Mouse (Mus musculus): ENCODE measurements around the gene Gm10135. TPM values are rescaled to one million over a fixed set of nuclear protein-coding genes. Genes with fewer than 3 reads are reported as not detected.

The Gm10135 gene
- total and polyA plus RNA-seq, 3 experiments, result not detected

DNA sequence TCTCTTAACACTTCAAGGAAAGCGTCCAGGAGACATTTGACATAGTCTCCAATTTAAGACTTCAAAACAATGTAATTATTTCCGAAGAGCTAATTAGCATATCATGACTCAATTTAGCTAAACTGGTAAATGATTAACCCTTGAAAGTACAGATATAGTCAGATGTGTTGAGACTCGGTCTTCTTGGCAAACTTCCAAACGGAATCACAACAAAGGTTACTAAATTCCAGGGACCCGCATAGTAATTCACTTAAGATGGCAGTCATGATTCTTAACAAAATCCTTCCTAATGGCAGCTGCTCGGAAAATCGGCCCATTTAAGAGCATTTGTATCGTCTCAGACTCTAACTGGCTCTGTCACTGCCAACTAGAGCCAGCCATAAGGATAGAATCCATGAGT lies 15.3 kb upstream of the Gm10135 start:
- in situ Hi-C loops (cut with MboI; ENCODE audit: low pct_ligation_motif_present, low pct_unique_long_range_greater_than_20kb, low sequenced_read_pairs) (no loop called here), dilution Hi-C loops (cut with MboI; ENCODE audit: extremely low pct_ligation_motif_present, extremely low pct_unique_long_range_greater_than_20kb, low sequenced_read_pairs) (no loop called here)
- Histone ChIP-seq H3K27me3 (replicated peaks) (no peaks in the 10 kb centered on the region), H3K4me2 (ENCODE audit: insufficient read depth, low read depth, poor library complexity, severe bottlenecking) (no peak overlapping the region), H3K4me1 (ENCODE audit: control insufficient read depth in 1 of 2, insufficient read depth in 2 of 2) (no peaks in the 10 kb centered on the region), H3K27ac (ENCODE audit: insufficient read depth, low read depth) (no peak overlapping the region), H3K79me2 (replicated peaks; ENCODE audit: control insufficient read depth, extremely low read depth, insufficient read depth, poor library complexity, severe bottlenecking) (no peaks in the 10 kb centered on the region), H3K9ac (ENCODE audit: insufficient read depth, low read depth) (no peak overlapping the region), H3K36me3 (replicated peaks in 1 of 2; ENCODE audit: control insufficient read depth in 1 of 2, insufficient read depth in 1 of 2, low read length in 1 of 2) (no peaks in the 10 kb centered on the region), H3K9me3 (replicated peaks; ENCODE audit: low read length) (no peaks in the 10 kb centered on the region), H3K4me3 (replicated peaks in 1 of 3; ENCODE audit: low read depth in 2 of 3, low read length in 2 of 3, poor library complexity in 1 of 3) (no peak overlapping the region)
- no peak for DNase-seq (ENCODE audit: extremely low read depth)
- TF ChIP-seq NRF1 (IDR thresholded peaks at IDR 0.05; ENCODE audit: low read depth, low read length), result no peak
- no peak for TF ChIP-seq MYC (IDR thresholded peaks at IDR 0.05; ENCODE audit: low read depth, low read length)
- TF ChIP-seq MAX (IDR thresholded peaks at IDR 0.05; ENCODE audit: low read length), result no peak
- TF ChIP-seq SMC3 (IDR thresholded peaks at IDR 0.05; ENCODE audit: low read depth, low read length), result no peak
- TF ChIP-seq USF2 (conservative IDR thresholded peaks at IDR 0.05; ENCODE audit: low read depth, low read length), result no peak
- TF ChIP-seq CTCF (conservative IDR thresholded peaks at IDR 0.05 in 1 of 2, IDR thresholded peaks at IDR 0.05 in 1 of 2; ENCODE audit: low read depth in 2 of 2, low read length in 2 of 2), result no peak
- no peak for TF ChIP-seq MEF2A (IDR thresholded peaks at IDR 0.05; ENCODE audit: borderline replicate concordance, low read depth, low read length)
- TF ChIP-seq GABPA (IDR thresholded peaks at IDR 0.05; ENCODE audit: insufficient replicate concordance, low read depth, low read length), result no peak
- TF ChIP-seq E2F4 (IDR thresholded peaks at IDR 0.05; ENCODE audit: insufficient replicate concordance, low read depth, low read length), result no peak
- no peak for TF ChIP-seq CHD1 (IDR thresholded peaks at IDR 0.05; ENCODE audit: low read depth, low read length)
- no peak for TF ChIP-seq BHLHE40 (IDR thresholded peaks at IDR 0.05; ENCODE audit: low read depth, low read length)
- TF ChIP-seq CHD2 (IDR thresholded peaks at IDR 0.05; ENCODE audit: low read length), result no peak
- no peak for TF ChIP-seq JUN (IDR thresholded peaks at IDR 0.05; ENCODE audit: insufficient read depth, low read depth, low read length)
- TF ChIP-seq ZKSCAN1 (IDR thresholded peaks at IDR 0.05; ENCODE audit: borderline replicate concordance, low read depth, low read length), result no peak
- no peak for TF ChIP-seq RAD21 (IDR thresholded peaks at IDR 0.05; ENCODE audit: low read depth, low read length)
- TF ChIP-seq ZNF384 (IDR thresholded peaks at IDR 0.05; ENCODE audit: low read depth, low read length), result no peak
- no peak for TF ChIP-seq PAX5 (IDR thresholded peaks at IDR 0.05; ENCODE audit: low read length)
- TF ChIP-seq EP300 (IDR thresholded peaks at IDR 0.05; ENCODE audit: low read length), result no peak
- no peak for TF ChIP-seq UBTF (IDR thresholded peaks at IDR 0.05; ENCODE audit: low read depth, low read length)
- no peak for TF ChIP-seq TBP (conservative IDR thresholded peaks at IDR 0.05; ENCODE audit: low read depth, low read length)

DNA sequence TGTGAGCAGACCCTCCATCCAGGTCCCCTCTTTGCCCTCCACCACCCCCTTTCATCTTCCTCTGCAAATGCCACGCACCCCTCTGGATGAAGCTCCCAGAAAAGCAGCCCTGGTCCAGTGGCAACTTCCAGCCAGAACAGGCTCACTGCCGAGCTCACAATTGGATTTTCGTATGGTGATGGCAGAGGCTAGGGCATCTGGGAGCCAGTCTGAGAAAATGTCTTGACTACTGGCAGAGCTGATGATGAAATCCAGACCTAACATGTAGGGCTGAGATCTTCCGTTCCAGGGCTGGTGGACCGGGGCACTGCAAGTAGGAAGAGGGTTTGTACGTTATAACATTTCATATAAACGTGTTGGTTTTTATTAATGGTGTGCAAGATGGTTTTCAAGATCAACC lies 13.3 kb upstream of the Gm10135 start:
- in situ Hi-C loops (cut with MboI; ENCODE audit: low pct_ligation_motif_present, low pct_unique_long_range_greater_than_20kb, low sequenced_read_pairs) (no loop called here), dilution Hi-C loops (cut with MboI; ENCODE audit: extremely low pct_ligation_motif_present, extremely low pct_unique_long_range_greater_than_20kb, low sequenced_read_pairs) (no loop called here)
- Histone ChIP-seq H3K4me2 (ENCODE audit: insufficient read depth, low read depth, poor library complexity, severe bottlenecking) (no peak overlapping the region), H3K9me3 (replicated peaks; ENCODE audit: low read length) (no peaks in the 10 kb centered on the region), H3K4me1 (ENCODE audit: control insufficient read depth in 1 of 2, insufficient read depth in 2 of 2) (peaks cover 0 to 2% of the 10 kb centered on the region in 2 experiments; a peak in 1 of 4 replicates), H3K9ac (ENCODE audit: insufficient read depth, low read depth) (no peak overlapping the region), H3K79me2 (replicated peaks; ENCODE audit: control insufficient read depth, extremely low read depth, insufficient read depth, poor library complexity, severe bottlenecking) (no peaks in the 10 kb centered on the region), H3K36me3 (replicated peaks in 1 of 2; ENCODE audit: control insufficient read depth in 1 of 2, insufficient read depth in 1 of 2, low read length in 1 of 2) (no peaks in the 10 kb centered on the region), H3K27ac (ENCODE audit: insufficient read depth, low read depth) (no peak overlapping the region), H3K27me3 (replicated peaks) (no peaks in the 10 kb centered on the region), H3K4me3 (replicated peaks in 1 of 3; ENCODE audit: low read depth in 2 of 3, low read length in 2 of 3, poor library complexity in 1 of 3) (no peak overlapping the region)
- no peak for DNase-seq (ENCODE audit: extremely low read depth)
- TF ChIP-seq JUN (IDR thresholded peaks at IDR 0.05; ENCODE audit: insufficient read depth, low read depth, low read length) (no peak), USF2 (conservative IDR thresholded peaks at IDR 0.05; ENCODE audit: low read depth, low read length) (no peak), ZMIZ1 (IDR thresholded peaks at IDR 0.05; ENCODE audit: low read depth, low read length) (no peak), MAZ (IDR thresholded peaks at IDR 0.05; ENCODE audit: low read depth, low read length) (no peak), IRF4 (IDR thresholded peaks at IDR 0.05; ENCODE audit: low read depth, low read length) (no peak)
